Mouse (Mus musculus) heart, embryonic 13.5 days (tissue): ENCODE measurements at regions not wholly inside any gene's neighbourhood (a gene's known extent, or its start where the extent isn't known, plus 50 kb on each side); places are given as distances from the start of the nearest gene placed in this dataset.
A peak's percentile ranks its signal among the peaks of the same experiment; 100 is the strongest.
"Not testable (repeated sequence)": the region's sequence is repeated elsewhere in the genome, so short reads cannot be mapped to it uniquely, and the experiment has no call there.

Experiments
- ATAC-seq: fragments of 200-750 bp; cut with Nextera tagmentation; 2 replicates; pipeline ENCODE4 v1.8.0; 2017; ENCODE audit warnings: moderate TSS enrichment; ENCODE audit not compliant: insufficient number of reproducible peaks, low FRiP score, low TSS enrichment; ENCODE audit errors: extremely low read depth
- H3K27ac ChIP-seq: fragments of 300-500 bp; sonication (generic); replicated peaks from 2 replicates; pipeline ENCODE4 v1.5.1; 2015; ENCODE audit warnings: moderate library complexity, mild to moderate bottlenecking, inconsistent platforms
- H3K27me3 ChIP-seq: fragments of 300-500 bp; sonication (generic); replicated peaks from 2 replicates; pipeline ENCODE4 v1.6.1; 2015; ENCODE audit warnings: mild to moderate bottlenecking, inconsistent platforms
- H3K36me3 ChIP-seq: fragments of 300-500 bp; sonication (generic); 2 replicates; pipeline ENCODE4 v1.6.1; 2015; ENCODE audit warnings: mild to moderate bottlenecking, inconsistent platforms
- H3K4me1 ChIP-seq: fragments of 300-500 bp; sonication (generic); 2 replicates; pipeline ENCODE4 v1.6.1; 2015; ENCODE audit warnings: inconsistent platforms
- H3K4me2 ChIP-seq: fragments of 300-500 bp; sonication (generic); 2 replicates; pipeline ENCODE4 v1.6.1; 2015; ENCODE audit warnings: inconsistent platforms, mild to moderate bottlenecking, moderate library complexity
- H3K4me3 ChIP-seq: fragments of 300-500 bp; sonication (generic); 2 replicates; pipeline ENCODE4 v1.5.1; 2015; ENCODE audit warnings: moderate library complexity, mild to moderate bottlenecking, inconsistent platforms
- H3K9ac ChIP-seq: fragments of 300-500 bp; sonication (generic); 2 replicates; pipeline ENCODE4 v1.6.1; 2015; ENCODE audit warnings: inconsistent platforms, mild to moderate bottlenecking, moderate library complexity
- H3K9me3 ChIP-seq: fragments of 300-500 bp; sonication (generic); 2 replicates; pipeline ENCODE4 v1.6.1; 2016; ENCODE audit warnings: inconsistent platforms
- WGBS: fragments of 180-500 bp; shearing (Covaris S2); methylation state at CpG from one replicate; pipeline ENCODE4 v1.1.7; 2015; ENCODE audit warnings: mixed read lengths; 5-methylcytosine and 5-hydroxymethylcytosine counted together

DNA sequence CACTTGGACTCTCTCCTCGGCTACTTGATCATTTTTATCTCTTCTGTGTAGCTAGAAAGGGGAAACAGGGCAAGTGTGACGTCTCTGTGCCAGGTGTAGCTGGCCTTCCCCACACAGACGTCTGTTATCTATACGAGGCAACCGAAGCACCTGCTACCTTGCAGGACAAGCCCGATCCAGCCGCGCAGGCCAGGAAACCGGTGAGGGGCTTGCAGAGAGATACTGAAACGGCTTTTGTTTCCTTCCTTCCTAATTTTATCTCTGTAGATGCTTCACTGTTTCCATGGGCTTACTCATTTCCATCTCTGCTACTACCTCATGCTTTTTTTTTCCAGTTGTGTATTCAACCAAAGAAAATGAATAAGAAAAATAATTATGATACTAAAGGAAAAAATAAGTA is 472.7 kb upstream of the Smim15 start:
- WGBS, result 49% methylated on average over 10 of the region's 10 CpGs

GRCm38 (mm10) chr13:107569477-107569876 is 474.8 kb upstream of the Smim15 start:
- Histone ChIP-seq H3K9ac (no peak overlapping the region), H3K9me3 (no peaks in the 10 kb centered on the region), H3K36me3 (no peaks in the 10 kb centered on the region), H3K27ac (peak overlapping the region; percentile 62; the same call in 1 of the 2 replicates), H3K4me1 (no peaks in the 10 kb centered on the region), H3K4me2 (no peak overlapping the region), H3K27me3 (no peaks in the 10 kb centered on the region), H3K4me3 (no peak overlapping the region)
- no peak for ATAC-seq
- 56% methylated on average over 2 of the region's 2 CpGs for WGBS

More for the DNA sequence above, 472.7 kb upstream of the Smim15 start:
- Histone ChIP-seq H3K4me1 (peaks cover 2% of the 10 kb centered on the region), H3K9me3 (no peaks in the 10 kb centered on the region), H3K36me3 (no peaks in the 10 kb centered on the region), H3K9ac (no peak overlapping the region), H3K27ac (no peak overlapping the region), H3K4me3 (no peak overlapping the region), H3K27me3 (no peaks in the 10 kb centered on the region), H3K4me2 (no peak overlapping the region)
- ATAC-seq, result no peak

- H3K27ac ChIP-seq, result peak overlapping the region; percentile 62
- 43% methylated on average over 7 of the region's 7 CpGs for WGBS
- no peak overlapping the region for H3K4me3 ChIP-seq
- H3K4me2 ChIP-seq, result no peak overlapping the region
- H3K4me1 ChIP-seq, result no peaks in the 10 kb centered on the region
- no peaks in the 10 kb centered on the region for H3K9me3 ChIP-seq
- no peaks in the 10 kb centered on the region for H3K36me3 ChIP-seq
- no peaks in the 10 kb centered on the region for H3K27me3 ChIP-seq
- ATAC-seq, result peak; percentile 61; the same call in 1 of the 2 replicates
- no peak overlapping the region for H3K9ac ChIP-seq
Observed at GRCm38 (mm10) chr13:107568701-107569121, 475.5 kb upstream of the Smim15 start.

DNA sequence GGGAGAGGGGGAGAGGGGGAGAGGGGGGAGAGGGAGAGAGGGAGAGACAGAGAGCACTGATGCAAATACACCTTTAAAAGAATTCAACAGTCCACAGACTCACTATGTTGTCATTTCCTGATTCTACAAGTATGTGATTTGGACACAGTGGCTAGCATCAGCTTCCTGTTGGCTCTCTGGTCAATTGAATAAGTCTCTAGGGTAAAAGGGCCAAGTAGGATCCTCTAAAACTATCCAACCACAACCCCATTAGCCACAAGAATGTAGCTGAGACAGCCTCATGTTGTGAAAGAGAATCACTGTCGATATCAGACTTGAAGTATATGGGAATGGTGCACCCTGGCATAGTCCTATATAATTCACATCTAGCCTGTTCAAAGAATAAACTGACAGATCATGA is 481.8 kb upstream of the Smim15 start:
- 77% methylated on average over 1 of the region's 1 CpGs for WGBS
- no peaks in the 10 kb centered on the region for H3K27me3 ChIP-seq
- no peak overlapping the region for H3K9ac ChIP-seq
- no peak for ATAC-seq
- H3K4me1 ChIP-seq, result no peaks in the 10 kb centered on the region
- no peak overlapping the region for H3K4me2 ChIP-seq
- H3K4me3 ChIP-seq, result no peak overlapping the region
- H3K9me3 ChIP-seq, result no peaks in the 10 kb centered on the region
- H3K27ac ChIP-seq, result no peak overlapping the region
- H3K36me3 ChIP-seq, result no peaks in the 10 kb centered on the region

GRCm38 (mm10) chr13:107561529-107561928 is 482.7 kb upstream of the Smim15 start:
- Histone ChIP-seq H3K4me3 (no peak overlapping the region), H3K4me1 (no peaks in the 10 kb centered on the region), H3K27me3 (no peaks in the 10 kb centered on the region), H3K4me2 (no peak overlapping the region), H3K36me3 (no peaks in the 10 kb centered on the region), H3K9me3 (no peaks in the 10 kb centered on the region), H3K9ac (no peak overlapping the region), H3K27ac (no peak overlapping the region)
- no peak for ATAC-seq
- WGBS, result 68% methylated on average over 2 of the region's 2 CpGs

DNA sequence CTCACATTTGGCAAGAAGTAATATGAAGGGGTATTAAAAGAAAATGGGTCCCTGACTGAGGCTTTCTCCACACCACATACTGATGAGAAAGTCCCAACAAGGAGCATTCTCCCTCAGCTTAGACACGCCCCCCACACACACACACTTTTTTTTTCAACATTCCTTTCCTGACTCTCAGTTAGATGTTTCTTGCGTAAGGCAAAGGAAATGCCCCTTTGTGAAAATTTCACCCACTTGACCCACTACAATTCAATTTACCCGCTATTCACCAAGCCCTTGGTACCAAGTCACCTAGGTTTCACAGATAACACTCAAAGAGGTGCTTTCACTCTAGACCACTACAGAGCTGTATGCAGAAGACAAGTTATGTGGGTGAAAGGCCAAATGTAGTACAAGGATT is 488.3 kb upstream of the Smim15 start:
- Histone ChIP-seq H3K4me3 (no peak overlapping the region), H3K27ac (no peak overlapping the region), H3K4me1 (no peaks in the 10 kb centered on the region), H3K4me2 (no peak overlapping the region), H3K27me3 (no peaks in the 10 kb centered on the region), H3K9me3 (no peaks in the 10 kb centered on the region), H3K9ac (no peak overlapping the region), H3K36me3 (no peaks in the 10 kb centered on the region)
- WGBS, result 61% methylated on average over 3 of the region's 3 CpGs
- no peak for ATAC-seq

GRCm38 (mm10) chr13:107554091-107554490 is 490.2 kb upstream of the Smim15 start:
- no peak overlapping the region for H3K4me3 ChIP-seq
- WGBS, result 70% methylated on average over 3 of the region's 3 CpGs
- no peak overlapping the region for H3K4me2 ChIP-seq
- ATAC-seq, result no peak
- no peak overlapping the region for H3K9ac ChIP-seq
- H3K4me1 ChIP-seq, result no peaks in the 10 kb centered on the region
- H3K9me3 ChIP-seq, result no peaks in the 10 kb centered on the region
- no peaks in the 10 kb centered on the region for H3K36me3 ChIP-seq
- H3K27ac ChIP-seq, result no peak overlapping the region
- no peaks in the 10 kb centered on the region for H3K27me3 ChIP-seq

- no peak overlapping the region for H3K4me3 ChIP-seq
- no peaks in the 10 kb centered on the region for H3K9me3 ChIP-seq
- WGBS, result 85% methylated on average over 4 of the region's 4 CpGs
- H3K27me3 ChIP-seq, result no peaks in the 10 kb centered on the region
- no peak for ATAC-seq
- no peaks in the 10 kb centered on the region for H3K36me3 ChIP-seq
- H3K9ac ChIP-seq, result no peak overlapping the region
- no peak overlapping the region for H3K4me2 ChIP-seq
- H3K27ac ChIP-seq, result no peak overlapping the region
- no peaks in the 10 kb centered on the region for H3K4me1 ChIP-seq
Observed at GRCm38 (mm10) chr13:107552165-107552564, 492.1 kb upstream of the Smim15 start.

DNA sequence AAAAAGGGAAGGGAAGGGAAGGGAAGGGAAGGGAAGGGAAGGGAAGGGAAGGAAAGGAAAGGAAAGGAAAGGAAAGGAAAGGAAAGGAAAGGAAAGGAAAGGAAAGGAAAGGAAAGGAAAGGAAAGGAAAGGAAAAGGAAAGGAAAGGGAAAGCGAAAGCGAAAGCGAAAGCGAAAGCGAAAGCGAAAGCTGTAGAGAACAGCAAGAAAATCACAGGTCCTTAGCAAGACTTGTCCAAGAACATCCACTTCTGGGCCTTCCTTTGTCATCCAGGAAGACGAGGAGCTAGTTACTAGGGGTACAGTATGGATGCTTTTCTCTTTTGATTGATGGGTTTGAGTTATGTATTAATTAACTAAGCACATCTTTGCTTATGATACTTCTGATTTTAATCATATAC is 494.3 kb upstream of the Smim15 start:
- H3K4me1 ChIP-seq, H3K27me3 ChIP-seq, H3K4me3 ChIP-seq, H3K27ac ChIP-seq, H3K9ac ChIP-seq, H3K9me3 ChIP-seq, H3K36me3 ChIP-seq, H3K4me2 ChIP-seq, ATAC-seq: not testable (repeated sequence)
- 87% methylated on average over 7 of the region's 7 CpGs for WGBS

DNA sequence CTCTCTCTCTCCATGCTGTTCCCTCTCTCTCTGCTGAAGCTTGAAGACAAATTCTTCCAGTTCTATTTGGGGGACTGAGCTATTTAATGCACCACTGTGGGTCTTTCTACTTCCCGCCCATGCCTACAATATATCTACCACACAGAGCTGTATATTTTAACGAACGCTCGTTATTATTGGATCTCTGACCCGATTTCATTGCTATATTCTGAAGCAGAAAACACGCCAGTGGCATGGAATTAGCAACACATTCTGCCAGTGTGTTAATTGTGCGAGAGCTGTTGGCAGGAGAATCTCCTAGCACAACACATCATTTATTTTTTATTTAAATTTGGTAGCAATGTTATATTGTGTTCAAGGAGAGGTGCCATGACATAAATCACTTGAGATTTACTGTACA is 497.2 kb upstream of the Smim15 start:
- Histone ChIP-seq H3K4me2 (no peak overlapping the region), H3K9me3 (no peaks in the 10 kb centered on the region), H3K4me1 (no peaks in the 10 kb centered on the region), H3K4me3 (no peak overlapping the region), H3K27ac (no peak overlapping the region), H3K27me3 (peaks cover 3% of the 10 kb centered on the region; the same call in 1 of the 2 replicates), H3K9ac (no peak overlapping the region), H3K36me3 (no peaks in the 10 kb centered on the region)
- WGBS, result 86% methylated on average over 7 of the region's 7 CpGs
- ATAC-seq, result no peak

GRCm38 (mm10) chr13:107546181-107546900 is 497.9 kb upstream of the Smim15 start:
- ATAC-seq, result no peak
- no peak overlapping the region for H3K4me3 ChIP-seq
- no peak overlapping the region for H3K27ac ChIP-seq
- H3K36me3 ChIP-seq, result no peaks in the 10 kb centered on the region
- H3K9ac ChIP-seq, result no peak overlapping the region
- H3K9me3 ChIP-seq, result no peaks in the 10 kb centered on the region
- no peak overlapping the region for H3K4me2 ChIP-seq
- peaks cover 3% of the 10 kb centered on the region; the same call in 1 of the 2 replicates for H3K4me1 ChIP-seq
- WGBS, result 58% methylated on average over 10 of the region's 10 CpGs
- H3K27me3 ChIP-seq, result peaks cover 3% of the 10 kb centered on the region; the same call in 1 of the 2 replicates

GRCm38 (mm10) chr13:107541635-107541955 is 502.7 kb upstream of the Smim15 start:
- peaks cover 3% of the 10 kb centered on the region; the same call in 1 of the 2 replicates for H3K27me3 ChIP-seq
- peaks cover 6% of the 10 kb centered on the region; the same call in 1 of the 2 replicates for H3K4me1 ChIP-seq
- no peak overlapping the region for H3K9ac ChIP-seq
- ATAC-seq, result no peak
- H3K36me3 ChIP-seq, result no peaks in the 10 kb centered on the region
- WGBS, result 42% methylated on average over 2 of the region's 2 CpGs
- no peaks in the 10 kb centered on the region for H3K9me3 ChIP-seq
- H3K4me2 ChIP-seq, result no peak overlapping the region
- H3K27ac ChIP-seq, result no peak overlapping the region
- H3K4me3 ChIP-seq, result no peak overlapping the region
